Mouse (Mus musculus) MEL (cell line): ENCODE results near the gene Tango6. TPM values are rescaled to one million over a fixed set of nuclear protein-coding genes. Genes with fewer than 3 reads are reported as not detected.

ENCODE experiments used
- DNase-seq: peaks from one replicate; pipeline ENCODE4 v3.0.0; 2011; ENCODE audit warnings: low read depth, low spot score
- H3K27ac ChIP-seq: 2 replicates; pipeline ENCODE4 v1.5.1; 2012; ENCODE audit warnings: low read depth, mild to moderate bottlenecking, control low read depth, low read length, moderate library complexity; ENCODE audit not compliant: control insufficient read depth
- H3K27me3 ChIP-seq, 2 experiments: fragments of 150-350 bp in 1 of 2; sonication (generic) in 1 of 2; 2 replicates each; pipeline ENCODE4 v1.6.1; 2012; ENCODE audit warnings: low read length in 2 of 2, mild to moderate bottlenecking in 2 of 2, improper control_type of control experiment in 1 of 2, moderate library complexity in 1 of 2; ENCODE audit not compliant: insufficient read depth in 2 of 2, control insufficient read depth in 1 of 2
- H3K36me3 ChIP-seq, 2 experiments: 2 replicates each; pipeline ENCODE4 v1.6.1; 2012 to 2014; ENCODE audit warnings: low read length in 2 of 2, improper control_type of control experiment in 1 of 2, inconsistent platforms in 1 of 2, mild to moderate bottlenecking in 1 of 2; ENCODE audit not compliant: insufficient read depth in 2 of 2, control insufficient read depth in 1 of 2
- H3K4me1 ChIP-seq, 2 experiments: fragments of 150-350 bp in 1 of 2; sonication (generic) in 1 of 2; 2 replicates each; pipeline ENCODE4 v1.6.1; 2012; ENCODE audit warnings: low read length in 2 of 2, improper control_type of control experiment in 1 of 2, mild to moderate bottlenecking in 1 of 2; ENCODE audit not compliant: insufficient read depth in 2 of 2, control insufficient read depth in 1 of 2
- H3K4me3 ChIP-seq, 2 experiments: fragments of 150-350 bp in 1 of 2; sonication (generic) in 1 of 2; 2 replicates each; pipeline ENCODE4 v1.5.1; 2012; ENCODE audit warnings: low read depth in 2 of 2, low read length in 2 of 2, mild to moderate bottlenecking in 2 of 2, moderate library complexity in 2 of 2, control low read depth in 1 of 2, improper control_type of control experiment in 1 of 2; ENCODE audit not compliant: control insufficient read depth in 1 of 2, insufficient read depth in 1 of 2
- H3K79me2 ChIP-seq: 2 replicates; pipeline ENCODE4 v1.6.1; 2012; ENCODE audit warnings: mild to moderate bottlenecking, low read length, moderate library complexity; ENCODE audit not compliant: control insufficient read depth, poor library complexity, insufficient read depth
- H3K9ac ChIP-seq: 2 replicates; pipeline ENCODE4 v1.6.1; 2012; ENCODE audit warnings: low read depth, mild to moderate bottlenecking, control low read depth, low read length, moderate library complexity; ENCODE audit not compliant: control insufficient read depth, poor library complexity, severe bottlenecking
- H3K9me3 ChIP-seq: fragments of 150-350 bp; sonication (generic); replicated peaks from 2 replicates; pipeline ENCODE4 v1.6.1; 2012; ENCODE audit warnings: mild to moderate bottlenecking, low read length, improper control_type of control experiment, moderate library complexity; ENCODE audit not compliant: insufficient read depth
- BHLHE40 ChIP-seq: IDR thresholded peaks from 2 replicates; pipeline ENCODE4 v1.6.1; 2012; ENCODE audit warnings: low read depth, mild to moderate bottlenecking, inconsistent platforms, low read length, improper control_type of control experiment, borderline replicate concordance
- CHD1 ChIP-seq: IDR thresholded peaks from 2 replicates; pipeline ENCODE4 v1.6.1; 2012; ENCODE audit warnings: low read depth, mild to moderate bottlenecking, inconsistent platforms, low read length, improper control_type of control experiment
- CHD2 ChIP-seq: IDR thresholded peaks from 2 replicates; pipeline ENCODE4 v1.6.1; 2011; ENCODE audit warnings: low read length, improper control_type of control experiment
- CTCF ChIP-seq, 3 experiments: IDR thresholded peaks in 2 of 3; conservative IDR thresholded peaks in 1 of 3; 2 replicates each; pipeline ENCODE4 v1.5.1; 2011 to 2012; ENCODE audit warnings: low read length in 3 of 3, low read depth in 2 of 3, mild to moderate bottlenecking in 2 of 3, improper control_type of control experiment in 1 of 3, inconsistent platforms in 1 of 3, mixed read lengths in 1 of 3, moderate library complexity in 1 of 3; ENCODE audit not compliant: control insufficient read depth in 1 of 3, insufficient read depth in 1 of 3, poor library complexity in 1 of 3, severe bottlenecking in 1 of 3
- E2F4 ChIP-seq: IDR thresholded peaks from 2 replicates; pipeline ENCODE4 v1.6.1; 2011; ENCODE audit warnings: low read depth, low read length, improper control_type of control experiment, borderline replicate concordance
- ELF1 ChIP-seq: IDR thresholded peaks from 2 replicates; pipeline ENCODE4 v1.6.1; 2014; ENCODE audit warnings: low read depth, mild to moderate bottlenecking, inconsistent platforms, low read length, improper control_type of control experiment, moderate library complexity
- EP300 ChIP-seq, 2 experiments: IDR thresholded peaks; 2 replicates each; pipeline ENCODE4 v1.6.1; 2011; ENCODE audit warnings: improper control_type of control experiment in 2 of 2, low read length in 2 of 2, low read depth in 1 of 2, mild to moderate bottlenecking in 1 of 2
- ETS1 ChIP-seq: IDR thresholded peaks from 2 replicates; pipeline ENCODE4 v1.6.1; 2012; ENCODE audit warnings: low read depth, mild to moderate bottlenecking, inconsistent platforms, low read length, improper control_type of control experiment, moderate library complexity
- GABPA ChIP-seq: IDR thresholded peaks from 2 replicates; pipeline ENCODE4 v1.6.1; 2012; ENCODE audit warnings: low read depth, mild to moderate bottlenecking, inconsistent platforms, low read length, improper control_type of control experiment, moderate library complexity
- GATA1 ChIP-seq: IDR thresholded peaks from 2 replicates; pipeline ENCODE4 v1.6.1; 2011; ENCODE audit warnings: low read depth, low read length, improper control_type of control experiment
- HCFC1 ChIP-seq: IDR thresholded peaks from 2 replicates; pipeline ENCODE4 v1.6.1; 2012; ENCODE audit warnings: low read depth, mild to moderate bottlenecking, inconsistent platforms, low read length, improper control_type of control experiment, moderate library complexity
- JUND ChIP-seq: IDR thresholded peaks from 2 replicates; pipeline ENCODE4 v1.6.1; 2011; ENCODE audit warnings: low read depth, mild to moderate bottlenecking, improper control_type of control experiment, low read length
- KAT2A ChIP-seq: conservative IDR thresholded peaks from 2 replicates; pipeline ENCODE4 v1.6.1; 2012; ENCODE audit warnings: low read depth, low read length, improper control_type of control experiment, inconsistent platforms
- MAFK ChIP-seq: IDR thresholded peaks from 2 replicates; pipeline ENCODE4 v1.6.1; 2011; ENCODE audit warnings: low read depth, mild to moderate bottlenecking, low read length, improper control_type of control experiment, borderline replicate concordance
- MAX ChIP-seq: IDR thresholded peaks from 2 replicates; pipeline ENCODE4 v1.6.1; 2011; ENCODE audit warnings: low read length, improper control_type of control experiment
- MAZ ChIP-seq: IDR thresholded peaks from 2 replicates; pipeline ENCODE4 v1.6.1; 2012; ENCODE audit warnings: low read depth, mild to moderate bottlenecking, inconsistent platforms, low read length, improper control_type of control experiment
- MEF2A ChIP-seq: IDR thresholded peaks from 2 replicates; pipeline ENCODE4 v1.6.1; 2014; ENCODE audit warnings: low read depth, mild to moderate bottlenecking, inconsistent platforms, low read length, improper control_type of control experiment; ENCODE audit not compliant: poor library complexity, insufficient replicate concordance, severe bottlenecking; ENCODE audit errors: extremely low read depth
- MXI1 ChIP-seq: IDR thresholded peaks from 2 replicates; pipeline ENCODE4 v1.6.1; 2011; ENCODE audit warnings: mild to moderate bottlenecking, low read depth, low read length, improper control_type of control experiment
- MYB ChIP-seq: IDR thresholded peaks from 2 replicates; pipeline ENCODE4 v1.6.1; 2011; ENCODE audit warnings: mild to moderate bottlenecking, low read depth, low read length, improper control_type of control experiment
- MYC ChIP-seq: IDR thresholded peaks from 2 replicates; pipeline ENCODE4 v1.6.1; 2011; ENCODE audit warnings: low read depth, mild to moderate bottlenecking, low read length, improper control_type of control experiment, moderate library complexity
- NELFE ChIP-seq: IDR thresholded peaks from 2 replicates; pipeline ENCODE4 v1.6.1; 2011; ENCODE audit warnings: low read depth, low read length, improper control_type of control experiment
- NRF1 ChIP-seq: IDR thresholded peaks from 2 replicates; pipeline ENCODE4 v1.6.1; 2014; ENCODE audit warnings: low read depth, mild to moderate bottlenecking, inconsistent platforms, low read length, improper control_type of control experiment, moderate library complexity; ENCODE audit not compliant: poor library complexity, insufficient read depth, severe bottlenecking
- POLR2A ChIP-seq, 2 experiments: IDR thresholded peaks; 2 replicates each; pipeline ENCODE4 v1.6.1; 2011 to 2012; ENCODE audit warnings: low read length in 2 of 2, mild to moderate bottlenecking in 2 of 2, control low read depth in 1 of 2, improper control_type of control experiment in 1 of 2, low read depth in 1 of 2, moderate library complexity in 1 of 2; ENCODE audit not compliant: control insufficient read depth in 1 of 2, insufficient read depth in 1 of 2, poor library complexity in 1 of 2
- POLR2AphosphoS5 ChIP-seq: IDR thresholded peaks from 2 replicates; pipeline ENCODE4 v1.6.1; 2012; ENCODE audit warnings: low read depth, borderline replicate concordance, mild to moderate bottlenecking, inconsistent platforms, low read length, moderate library complexity, mixed read lengths
- RAD21 ChIP-seq: IDR thresholded peaks from 2 replicates; pipeline ENCODE4 v1.6.1; 2011; ENCODE audit warnings: mild to moderate bottlenecking, low read depth, low read length, improper control_type of control experiment
- RCOR1 ChIP-seq: IDR thresholded peaks from 2 replicates; pipeline ENCODE4 v1.6.1; 2012; ENCODE audit warnings: low read depth, mild to moderate bottlenecking, inconsistent platforms, low read length, improper control_type of control experiment
- SIN3A ChIP-seq: IDR thresholded peaks from 2 replicates; pipeline ENCODE4 v1.6.1; 2012; ENCODE audit warnings: low read length, improper control_type of control experiment, inconsistent platforms
- SMC3 ChIP-seq: IDR thresholded peaks from 2 replicates; pipeline ENCODE4 v1.6.1; 2011; ENCODE audit warnings: low read depth, low read length, improper control_type of control experiment
- TAL1 ChIP-seq: IDR thresholded peaks from 2 replicates; pipeline ENCODE4 v1.6.1; 2012; ENCODE audit warnings: mild to moderate bottlenecking, inconsistent platforms, low read length, moderate library complexity, mixed read lengths
- TBP ChIP-seq: IDR thresholded peaks from 2 replicates; pipeline ENCODE4 v1.8.0; 2011; ENCODE audit warnings: low read depth, low read length, improper control_type of control experiment
- TCF12 ChIP-seq: IDR thresholded peaks from 2 replicates; pipeline ENCODE4 v1.6.1; 2014; ENCODE audit warnings: low read depth, mild to moderate bottlenecking, inconsistent platforms, low read length, improper control_type of control experiment, moderate library complexity
- UBTF ChIP-seq: IDR thresholded peaks from 2 replicates; pipeline ENCODE4 v1.6.1; 2012; ENCODE audit warnings: low read depth, mild to moderate bottlenecking, inconsistent platforms, low read length, improper control_type of control experiment, moderate library complexity, borderline replicate concordance; ENCODE audit not compliant: insufficient read depth
- USF1 ChIP-seq: IDR thresholded peaks from 2 replicates; pipeline ENCODE4 v1.6.1; 2014; ENCODE audit warnings: low read depth, mild to moderate bottlenecking, inconsistent platforms, low read length, improper control_type of control experiment, moderate library complexity
- ZKSCAN1 ChIP-seq: IDR thresholded peaks from 2 replicates; pipeline ENCODE4 v1.6.1; 2012; ENCODE audit warnings: low read depth, mild to moderate bottlenecking, inconsistent platforms, low read length, improper control_type of control experiment, moderate library complexity
- ZMIZ1 ChIP-seq: IDR thresholded peaks from 2 replicates; pipeline ENCODE4 v1.6.1; 2012; ENCODE audit warnings: low read depth, mild to moderate bottlenecking, inconsistent platforms, low read length, improper control_type of control experiment, moderate library complexity
- ZNF384 ChIP-seq: IDR thresholded peaks from 2 replicates; pipeline ENCODE4 v1.6.1; 2012; ENCODE audit warnings: low read depth, mild to moderate bottlenecking, inconsistent platforms, low read length, improper control_type of control experiment
- polyA plus RNA-seq, 2 experiments: library from polyadenylated mRNA; stranded (reverse) in 1 of 2; unstranded in 1 of 2; fragments of >175 nt in 1 of 2; fragments of >200 nt in 1 of 2; gene quantifications; 2 replicates each; pipeline versions ENCODE4 v1.2.1 to v1.2.4; 2012; ENCODE audit warnings: low replicate concordance in 2 of 2, low read depth in 1 of 2; ENCODE audit not compliant: insufficient read length in 2 of 2, insufficient read depth in 1 of 2, missing spikeins in 1 of 2
- total RNA-seq: library from RNA; depleted of rRNA; stranded (reverse); fragments of 300-350 nt; gene quantifications from 2 replicates; pipeline ENCODE4 v1.2.3, GENCODE M21; 2012; rRNA removed

The Tango6 gene
- total RNA-seq = 3.0 and 3.3 TPM in 2 replicates
- polyA plus RNA-seq = 1 to 10 TPM in 1 of 2 experiments, not detected in 1; 6.1 TPM

- H3K27ac ChIP-seq = peak within 1 kb of the TSS; percentile 63
- peak; percentile 89 for DNase-seq
- peak within 1 kb of the TSS; percentile 94 for H3K9ac ChIP-seq
- H3K36me3 ChIP-seq = peaks cover 0 to 3% of the 10 kb centered on the region in 2 experiments; a peak in 1 of 4 replicates
- peaks cover 3% of the 10 kb centered on the region; the same call in 1 of the 2 replicates for H3K79me2 ChIP-seq
- H3K27me3 ChIP-seq = no peaks in the 10 kb centered on the region
- peak within 1 kb of the TSS; percentile 89 to 95 for H3K4me3 ChIP-seq
- H3K4me1 ChIP-seq = no peaks in the 10 kb centered on the region
- H3K9me3 ChIP-seq = no peaks in the 10 kb centered on the region
- TF ChIP-seq TCF12 (peak; percentile 72), UBTF (0 out of 2 replicates have a peak, but pooled peaks have one; percentile 49), ZMIZ1 (peak; percentile 84), POLR2A (IDR thresholded peaks at IDR 0.05; ENCODE audit: control insufficient read depth in 1 of 2, insufficient read depth in 1 of 2, low read depth in 1 of 2, low read length in 2 of 2, poor library complexity in 1 of 2) (peak; percentile 90 to 97), NELFE (peak; percentile 87), MAZ (no peak), CHD2 (no peak), MAX (no peak), EP300 (IDR thresholded peaks at IDR 0.05; ENCODE audit: low read depth in 1 of 2, low read length in 2 of 2) (no peak), JUND (no peak), POLR2AphosphoS5 (no peak), MEF2A (no peak), ELF1 (no peak), MXI1 (peak; percentile 32), RAD21 (no peak; the same call in 1 of the 2 replicates), ZKSCAN1 (no peak), ETS1 (no peak), ZNF384 (peak; percentile 96), MYC (peak; percentile 48), TBP (peak; percentile 77), HCFC1 (peak; percentile 82), BHLHE40 (no peak), MYB (no peak), MAFK (no peak), KAT2A (no peak), TAL1 (no peak), E2F4 (no peak), CTCF (IDR thresholded peaks at IDR 0.05 in 2 of 3, conservative IDR thresholded peaks at IDR 0.05 in 1 of 3; ENCODE audit: control insufficient read depth in 1 of 3, insufficient read depth in 1 of 3, low read depth in 2 of 3, low read length in 3 of 3, poor library complexity in 1 of 3, severe bottlenecking in 1 of 3) (peak; percentile 54 to 62 (median 61)), CHD1 (no peak), GATA1 (no peak), GABPA (no peak), SIN3A (peak; percentile 72; the same call in 1 of the 2 replicates), NRF1 (peak; percentile 48; the same call in 1 of the 2 replicates), SMC3 (peak; percentile 20; the same call in 1 of the 2 replicates), RCOR1 (no peak; the same call in 1 of the 2 replicates), USF1 (no peak)
Observed at GRCm38 (mm10) chr8:106682971-106683668, at the start of gene Tango6. Gene Tango6, plus strand, starts transcription at chr8:106683068.
